Mouse (Mus musculus) frontal cortex, adult 2 months (tissue): ENCODE data around the gene Snx9. TPM values are rescaled to one million over a fixed set of nuclear protein-coding genes. Genes with fewer than 3 reads are reported as not detected.

Experiments
- DNase-seq, 2 experiments: peaks; one replicate each; pipeline ENCODE4 v3.0.0; 2022; ENCODE audit warnings: low spot score in 1 of 2; ENCODE audit errors: extremely low spot score in 1 of 2
- polyA plus RNA-seq: library from polyadenylated mRNA; depleted of rRNA; stranded (reverse); fragments of >200 nt; gene quantifications from 2 replicates; pipeline ENCODE4 v1.2.3, GENCODE M21; 2012

Gene Snx9
- polyA plus RNA-seq, 1 experiment, result 12.3 TPM

- no peak for DNase-seq
Observed at GRCm38 (mm10) chr17:5872506-5872905, 31.4 kb downstream of the Snx9 start.

- no peak for DNase-seq
Observed at GRCm38 (mm10) chr17:5874565-5874964, 33.4 kb downstream of the Snx9 start.

GRCm38 (mm10) chr17:5877611-5878157, 36.6 kb downstream of the Snx9 start:
- no peak for DNase-seq

GRCm38 (mm10) chr17:5878878-5879277, 37.7 kb downstream of the Snx9 start:
- DNase-seq, result no peak

GRCm38 (mm10) chr17:5885474-5885873, 44.3 kb downstream of the Snx9 start:
- DNase-seq, result no peak

- no peak for DNase-seq
Observed at GRCm38 (mm10) chr17:5886181-5886810, 45.2 kb downstream of the Snx9 start.

GRCm38 (mm10) chr17:5886943-5887800, 46.0 kb downstream of the Snx9 start:
- peak; percentile 39 to 45 for DNase-seq

- DNase-seq, result peak in 1 of 2 experiments; percentile 83
Observed at GRCm38 (mm10) chr17:5890429-5890828, 49.3 kb downstream of the Snx9 start.

GRCm38 (mm10) chr17:5891933-5892683, 51.0 kb downstream of the Snx9 start:
- no peak for DNase-seq

GRCm38 (mm10) chr17:5893092-5893491, 52.0 kb downstream of the Snx9 start:
- DNase-seq, result no peak

- no peak for DNase-seq
Observed at GRCm38 (mm10) chr17:5893574-5894148, 52.5 kb downstream of the Snx9 start.

- DNase-seq, result no peak
Observed at GRCm38 (mm10) chr17:5896066-5896465, 54.9 kb downstream of the Snx9 start.

GRCm38 (mm10) chr17:5896607-5897006, 55.5 kb downstream of the Snx9 start:
- DNase-seq, result no peak

- no peak for DNase-seq
Observed at GRCm38 (mm10) chr17:5897326-5898200, 56.4 kb downstream of the Snx9 start.

- DNase-seq, result no peak
Observed at GRCm38 (mm10) chr17:5899251-5899650, 58.1 kb downstream of the Snx9 start.

GRCm38 (mm10) chr17:5901381-5901780, 60.3 kb downstream of the Snx9 start:
- DNase-seq, result no peak

GRCm38 (mm10) chr17:5903630-5904301, 62.6 kb downstream of the Snx9 start:
- DNase-seq, result no peak

- DNase-seq, result no peak
Observed at GRCm38 (mm10) chr17:5909681-5910080, 68.6 kb downstream of the Snx9 start.

- DNase-seq, result peak in 1 of 2 experiments; percentile 63
Observed at GRCm38 (mm10) chr17:5911591-5911990, 70.5 kb downstream of the Snx9 start.
